Mouse (Mus musculus) intestine, embryonic 15.5 days (tissue): ENCODE data around the gene Pate3. TPM values are rescaled to one million over a fixed set of nuclear protein-coding genes. Genes with fewer than 3 reads are reported as not detected.
"Not testable (repeated sequence)": the region's sequence is repeated elsewhere in the genome, so short reads cannot be mapped to it uniquely, and the experiment has no call there.

Experiments used
- ATAC-seq: fragments of 200-750 bp; cut with Nextera tagmentation; 2 replicates; pipeline ENCODE4 v1.8.0; 2017; ENCODE audit warnings: moderate TSS enrichment, moderate library complexity
- H3K27ac ChIP-seq: fragments of 300-500 bp; sonication (generic); 2 replicates; pipeline ENCODE4 v1.5.1; 2015; ENCODE audit warnings: mild to moderate bottlenecking, inconsistent platforms
- H3K27me3 ChIP-seq: fragments of 300-500 bp; sonication (generic); replicated peaks from 2 replicates; pipeline ENCODE4 v1.6.1; 2015; ENCODE audit warnings: inconsistent platforms
- H3K36me3 ChIP-seq: fragments of 300-500 bp; sonication (generic); 2 replicates; pipeline ENCODE4 v1.6.1; 2015; ENCODE audit warnings: inconsistent platforms
- H3K4me1 ChIP-seq: fragments of 300-500 bp; sonication (generic); replicated peaks from 2 replicates; pipeline ENCODE4 v1.6.1; 2015; ENCODE audit warnings: inconsistent platforms
- H3K4me2 ChIP-seq: fragments of 300-500 bp; sonication (generic); replicated peaks from 2 replicates; pipeline ENCODE4 v1.6.1; 2015; ENCODE audit warnings: mild to moderate bottlenecking, inconsistent platforms
- H3K4me3 ChIP-seq: fragments of 300-500 bp; sonication (generic); replicated peaks from 2 replicates; pipeline ENCODE4 v1.5.1; 2015; ENCODE audit warnings: inconsistent platforms
- H3K9ac ChIP-seq: fragments of 300-500 bp; sonication (generic); 2 replicates; pipeline ENCODE4 v1.6.1; 2015; ENCODE audit warnings: inconsistent platforms
- H3K9me3 ChIP-seq: fragments of 300-500 bp; sonication (generic); 2 replicates; pipeline ENCODE4 v1.6.1; 2016; ENCODE audit warnings: inconsistent platforms
- WGBS: fragments of 180-500 bp; shearing (Covaris S2); methylation state at CpG from one replicate; pipeline ENCODE4 v1.1.7; 2015; 5-methylcytosine and 5-hydroxymethylcytosine counted together
- polyA plus RNA-seq: library from polyadenylated mRNA; unstranded; fragments of >200 nt; fragmentation: Nextera tagmentation; extraction: Ambion mirVana; gene quantifications from 2 replicates; pipeline ENCODE4 v1.2.1, GENCODE M21; 2015

Gene Pate3
- polyA plus RNA-seq, result not detected in 2 replicates

- Histone ChIP-seq H3K36me3 (no peaks in the 10 kb centered on the region), H3K27ac (no peak within 1 kb of the TSS), H3K9me3 (no peaks in the 10 kb centered on the region), H3K4me3 (no peak within 1 kb of the TSS), H3K9ac (no peak within 1 kb of the TSS), H3K4me2 (no peak within 1 kb of the TSS), H3K4me1 (no peaks in the 10 kb centered on the region), H3K27me3 (no peaks in the 10 kb centered on the region)
- ATAC-seq, result no peak
- WGBS, result 64% methylated on average over 1 of the region's 1 CpGs
Observed at GRCm38 (mm10) chr9:35648102-35648501, at the start of gene Pate3. Gene Pate3, minus strand, starts transcription at chr9:35648202.

- H3K9me3 ChIP-seq, result no peaks in the 10 kb centered on the region
- no peak overlapping the region for H3K4me2 ChIP-seq
- H3K9ac ChIP-seq, result no peak overlapping the region
- no peaks in the 10 kb centered on the region for H3K4me1 ChIP-seq
- ATAC-seq, result no peak
- no peak overlapping the region for H3K4me3 ChIP-seq
- no peaks in the 10 kb centered on the region for H3K27me3 ChIP-seq
- no peaks in the 10 kb centered on the region for H3K36me3 ChIP-seq
- no peak overlapping the region for H3K27ac ChIP-seq
Observed at GRCm38 (mm10) chr9:35691924-35692323, 43.9 kb upstream of the Pate3 start.

GRCm38 (mm10) chr9:35687013-35687412, 39.0 kb upstream of the Pate3 start, which contains the start of gene Pate1:
Gene Pate1, minus strand, starts transcription at chr9:35687390.
- Histone ChIP-seq H3K36me3 (no peaks in the 10 kb centered on the region), H3K9me3 (no peaks in the 10 kb centered on the region), H3K27me3 (no peaks in the 10 kb centered on the region), H3K4me2 (no peak within 1 kb of the TSS), H3K27ac (no peak within 1 kb of the TSS), H3K4me3 (no peak within 1 kb of the TSS), H3K9ac (no peak within 1 kb of the TSS), H3K4me1 (no peaks in the 10 kb centered on the region)
- 47% methylated on average over 1 of the region's 1 CpGs for WGBS
- ATAC-seq, result no peak

GRCm38 (mm10) chr9:35673557-35673956, 25.6 kb upstream of the Pate3 start:
- H3K27ac ChIP-seq, result no peak overlapping the region
- no peak overlapping the region for H3K4me3 ChIP-seq
- no peak overlapping the region for H3K4me2 ChIP-seq
- no peaks in the 10 kb centered on the region for H3K27me3 ChIP-seq
- ATAC-seq, result no peak
- H3K4me1 ChIP-seq, result no peaks in the 10 kb centered on the region
- H3K9me3 ChIP-seq, result no peaks in the 10 kb centered on the region
- H3K36me3 ChIP-seq, result no peaks in the 10 kb centered on the region
- 81% methylated on average over 2 of the region's 2 CpGs for WGBS
- no peak overlapping the region for H3K9ac ChIP-seq

GRCm38 (mm10) chr9:35632981-35633380, 15.0 kb downstream of the Pate3 start:
- H3K9ac ChIP-seq, result no peak overlapping the region
- H3K4me3 ChIP-seq, result no peak overlapping the region
- no peaks in the 10 kb centered on the region for H3K4me1 ChIP-seq
- no peaks in the 10 kb centered on the region for H3K9me3 ChIP-seq
- no peak for ATAC-seq
- H3K36me3 ChIP-seq, result no peaks in the 10 kb centered on the region
- no peak overlapping the region for H3K27ac ChIP-seq
- no peak overlapping the region for H3K4me2 ChIP-seq
- WGBS, result 77% methylated on average over 1 of the region's 1 CpGs
- no peaks in the 10 kb centered on the region for H3K27me3 ChIP-seq

- H3K9me3 ChIP-seq, H3K4me2 ChIP-seq, H3K9ac ChIP-seq, H3K4me3 ChIP-seq, H3K27ac ChIP-seq, H3K36me3 ChIP-seq, ATAC-seq, H3K27me3 ChIP-seq, H3K4me1 ChIP-seq: not testable (repeated sequence)
- 59% methylated on average over 2 of the region's 2 CpGs for WGBS
Observed at GRCm38 (mm10) chr9:35616784-35617183, 31.2 kb downstream of the Pate3 start.

GRCm38 (mm10) chr9:35614005-35614404, 34.0 kb downstream of the Pate3 start:
- Histone ChIP-seq H3K27me3 (no peaks in the 10 kb centered on the region), H3K4me2 (no peak overlapping the region), H3K36me3 (no peaks in the 10 kb centered on the region), H3K9me3 (no peaks in the 10 kb centered on the region), H3K9ac (no peak overlapping the region), H3K4me1 (no peaks in the 10 kb centered on the region), H3K27ac (no peak overlapping the region), H3K4me3 (no peak overlapping the region)
- WGBS, result 28% methylated on average over 2 of the region's 2 CpGs
- ATAC-seq, result no peak

GRCm38 (mm10) chr9:35611841-35612240, 36.2 kb downstream of the Pate3 start, which contains the start of gene Pate4:
Gene Pate4, minus strand, starts transcription at chr9:35611941.
- H3K36me3 ChIP-seq, result no peaks in the 10 kb centered on the region
- H3K4me1 ChIP-seq, result no peaks in the 10 kb centered on the region
- H3K4me2 ChIP-seq, result no peak within 1 kb of the TSS
- H3K9me3 ChIP-seq, result no peaks in the 10 kb centered on the region
- ATAC-seq, result no peak
- no peak within 1 kb of the TSS for H3K27ac ChIP-seq
- 94% methylated on average over 1 of the region's 1 CpGs for WGBS
- no peak within 1 kb of the TSS for H3K4me3 ChIP-seq
- H3K9ac ChIP-seq, result no peak within 1 kb of the TSS
- H3K27me3 ChIP-seq, result no peaks in the 10 kb centered on the region

- Histone ChIP-seq H3K9ac (no peak overlapping the region), H3K27me3 (no peaks in the 10 kb centered on the region), H3K4me2 (no peak overlapping the region), H3K27ac (no peak overlapping the region), H3K9me3 (no peaks in the 10 kb centered on the region), H3K36me3 (no peaks in the 10 kb centered on the region), H3K4me3 (no peak overlapping the region), H3K4me1 (no peaks in the 10 kb centered on the region)
- no peak for ATAC-seq
- WGBS, result 69% methylated on average over 8 of the region's 8 CpGs
Observed at GRCm38 (mm10) chr9:35607647-35608405, 40.2 kb downstream of the Pate3 start.

Other genes with a start within 250 kb of the Pate3 start
- gene Cdon, start 227.1 kb downstream of the Pate3 start, polyA plus RNA-seq, result 6.6 and 8.2 TPM in 2 replicates
- not detected in 2 replicates for gene Gm1113, start 129.9 kb downstream of the Pate3 start, polyA plus RNA-seq
- 1.6 and 1.7 TPM in 2 replicates for gene Ddx25, start 89.7 kb downstream of the Pate3 start, polyA plus RNA-seq
- 18.3 and 18.9 TPM in 2 replicates for gene Pus3, start 89.6 kb downstream of the Pate3 start, polyA plus RNA-seq
- 0.45 and 0.77 TPM in 2 replicates for gene Pate2, start 77.9 kb downstream of the Pate3 start, polyA plus RNA-seq
- gene Hyls1, start 77.8 kb downstream of the Pate3 start, polyA plus RNA-seq, result 11.6 and 14.2 TPM in 2 replicates
- not detected in 2 replicates for gene Pate4, start 36.3 kb downstream of the Pate3 start, polyA plus RNA-seq
- gene Pate1, start 39.2 kb upstream of the Pate3 start, polyA plus RNA-seq, result not detected in 2 replicates
- not detected in 2 replicates for gene Gm17677, start 92.8 kb upstream of the Pate3 start, polyA plus RNA-seq
- not detected in 2 replicates for gene Gm17727, start 129.9 kb upstream of the Pate3 start, polyA plus RNA-seq
- not detected in 2 replicates for gene Gm27235, start 141.9 kb upstream of the Pate3 start, polyA plus RNA-seq
- gene D730048I06Rik, start 141.9 kb upstream of the Pate3 start, polyA plus RNA-seq, result not detected in 2 replicates
- gene 9230110F15Rik, start 195.9 kb upstream of the Pate3 start, polyA plus RNA-seq, result not detected in 2 replicates